Mouse (Mus musculus): ENCODE measurements at regions not wholly inside any gene's neighbourhood (a gene's known extent, or its start where the extent isn't known, plus 50 kb on each side); places are given as distances from the start of the nearest gene placed in this dataset.

DNA sequence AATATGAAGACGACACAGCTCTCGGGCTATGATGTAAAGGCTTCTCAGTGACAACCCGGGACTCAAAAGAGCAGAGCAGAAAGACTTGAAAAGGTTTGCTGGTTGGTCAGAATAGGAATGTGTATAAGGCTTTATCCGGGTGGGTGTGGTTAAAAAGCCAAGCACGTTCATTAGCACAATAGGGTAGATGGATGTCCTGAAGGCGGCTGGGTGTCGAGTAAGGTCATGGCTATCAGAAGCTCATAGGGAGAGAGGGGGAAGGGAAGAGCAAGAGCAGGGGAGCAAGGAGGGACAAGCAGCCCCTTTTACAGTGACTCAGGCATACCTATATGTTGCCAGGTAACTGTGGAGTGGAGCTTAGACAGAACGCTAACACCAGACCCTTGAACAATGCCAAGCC is 54.3 kb upstream of the Tmem150c start:
- in situ Hi-C loops (cut with MboI; ENCODE audit: low sequenced_read_pairs) = no loop called here

DNA sequence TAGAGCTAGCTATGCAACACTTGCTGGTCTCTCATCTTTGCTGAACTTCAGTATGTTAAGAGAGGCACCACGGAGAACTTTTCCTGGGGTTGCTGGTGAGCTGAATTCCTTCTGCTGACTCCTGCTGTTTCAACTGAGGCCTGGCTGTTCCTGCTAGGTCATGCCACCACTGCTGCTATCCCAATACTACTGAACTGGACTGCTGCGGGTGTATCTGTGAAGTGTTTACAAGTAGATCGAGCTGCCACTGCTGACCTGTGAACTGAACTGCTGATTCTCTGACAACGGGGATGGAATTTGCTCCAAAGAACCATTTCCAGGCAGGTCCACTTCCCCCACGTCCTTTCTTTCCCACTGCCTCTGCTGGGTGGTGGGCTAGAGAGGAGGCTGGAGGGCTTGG is 51.1 kb upstream of the Tmem150c start:
- in situ Hi-C loops (cut with MboI; ENCODE audit: low sequenced_read_pairs) = no loop called here

All from CH12F3 (cell line).